15 mouse cellular contexts compared by ENCODE assay signal in the genomic region with DNA sequence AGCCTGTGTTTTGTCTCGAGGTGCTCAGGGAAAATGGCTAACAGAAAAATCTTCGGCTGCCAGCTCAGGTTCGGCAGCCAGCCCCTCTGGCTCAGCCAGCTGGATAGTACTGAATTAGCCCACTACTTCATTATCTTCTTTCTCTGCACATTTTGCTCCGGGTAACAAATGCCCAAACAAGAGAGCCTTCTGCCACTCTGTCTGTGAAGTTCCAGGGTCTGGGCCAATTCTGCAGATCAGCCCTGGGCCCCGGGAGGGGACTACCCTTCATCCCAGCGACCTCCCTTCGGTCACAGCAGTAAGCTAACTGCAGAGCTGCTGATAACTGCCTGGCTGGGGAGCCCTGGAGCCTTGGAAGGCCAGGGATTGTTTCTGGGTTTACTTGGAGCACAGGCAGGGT.
DNase-seq lines count a peak whose midpoint lies in the region; ATAC-seq lines count a peak whose summit lies in the region.
"Had no signal": no experiment of that assay in that cellular context is flagged by ENCODE, and none has a peak within 500 bp of the region (broad histone marks: within the 10 kb centered on the region; RNA-seq: fewer than 3 reads in every experiment).

No protein-coding gene starts in this region.

- no peak overlapping the region for H3K4me3 ChIP-seq in heart, embryonic 11.5 days (ENCODE audit: low read depth, low read length)
- H3K4me3 ChIP-seq in heart, embryonic 10.5 days = no peak overlapping the region
- no peak overlapping the region for H3K4me3 ChIP-seq in embryonic facial prominence, embryonic 10.5 days
- H3K4me3 ChIP-seq: erythroblast, embryonic 14.5 days; intestine, embryonic 15.5 days had no signal

- no peak for ATAC-seq in heart, embryonic 11.5 days (replicated peaks; ENCODE audit: insufficient number of reproducible peaks, low FRiP score, low TSS enrichment)
- ATAC-seq: intestine, embryonic 15.5 days had no signal

- DNase-seq in heart, embryonic 10.5 days (ENCODE audit: low spot score) = no peak
- peak; percentile 55 for DNase-seq in left cerebral cortex, postnatal 4 days
- DNase-seq in left cerebral cortex, postnatal 36 days (ENCODE audit: low spot score in 2 of 2) = no peak
- peak; percentile 9 for DNase-seq in brain, adult 2 months (ENCODE audit: low read depth, low spot score)
- peak; percentile 6 for DNase-seq in layer of hippocampus, adult 9-11 months
- DNase-seq in kidney, postnatal 25 days = no peak
- no peak for DNase-seq in embryonic facial prominence, embryonic 10.5 days (ENCODE audit: low spot score)
- DNase-seq: adrenal gland, adult 2 months; cerebellum, adult 9-10 months; spleen, adult 18-20 months; thymus, postnatal 25 days had no signal

- no peak overlapping the region for H3K27ac ChIP-seq in heart, embryonic 11.5 days (ENCODE audit: low read depth, low read length)
- H3K27ac ChIP-seq in heart, embryonic 10.5 days = no peak overlapping the region
- no peak overlapping the region; the same call in 1 of the 2 replicates for H3K27ac ChIP-seq in embryonic facial prominence, embryonic 10.5 days (replicated peaks)
- H3K27ac ChIP-seq: intestine, embryonic 15.5 days had no signal

- H3K9me3 ChIP-seq in heart, embryonic 11.5 days (replicated peaks; ENCODE audit: control insufficient read depth, low read length) = no peaks in the 10 kb centered on the region
- H3K9me3 ChIP-seq in heart, embryonic 10.5 days = no peaks in the 10 kb centered on the region
- no peaks in the 10 kb centered on the region for H3K9me3 ChIP-seq in embryonic facial prominence, embryonic 10.5 days
- H3K9me3 ChIP-seq: intestine, embryonic 15.5 days had no signal

- H3K36me3 ChIP-seq in heart, embryonic 11.5 days (ENCODE audit: control insufficient read depth, insufficient read depth, low read length) = no peaks in the 10 kb centered on the region
- H3K36me3 ChIP-seq in heart, embryonic 10.5 days = no peaks in the 10 kb centered on the region
- no peaks in the 10 kb centered on the region for H3K36me3 ChIP-seq in embryonic facial prominence, embryonic 10.5 days (replicated peaks)
- H3K36me3 ChIP-seq: G1E; intestine, embryonic 15.5 days had no signal

- H3K4me2 ChIP-seq in heart, embryonic 11.5 days = peak overlapping the region; percentile 6; the same call in 1 of the 2 replicates
- H3K4me2 ChIP-seq: intestine, embryonic 15.5 days had no signal

- 28% methylated on average over 7 of the region's 7 CpGs for WGBS in heart, embryonic 11.5 days (ENCODE audit: insufficient replicate concordance)
- WGBS in heart, embryonic 10.5 days = 29% methylated on average over 7 of the region's 7 CpGs
- 43% methylated on average over 7 of the region's 7 CpGs for WGBS in embryonic facial prominence, embryonic 10.5 days

- no peak overlapping the region for H3K9ac ChIP-seq in heart, embryonic 11.5 days (ENCODE audit: low read depth, low read length)
- H3K9ac ChIP-seq: intestine, embryonic 15.5 days had no signal

- H3K27me3 ChIP-seq in heart, embryonic 11.5 days (ENCODE audit: control insufficient read depth, insufficient read depth, low read length) = no peaks in the 10 kb centered on the region
- H3K27me3 ChIP-seq in heart, embryonic 10.5 days (ENCODE audit: insufficient read depth, poor library complexity, severe bottlenecking) = no peaks in the 10 kb centered on the region
- H3K27me3 ChIP-seq in embryonic facial prominence, embryonic 10.5 days (replicated peaks; ENCODE audit: low read depth, poor library complexity, severe bottlenecking) = no peaks in the 10 kb centered on the region
- H3K27me3 ChIP-seq: intestine, embryonic 15.5 days had no signal

- intact Hi-C loops in left cerebral cortex, postnatal 4 days (cut with DNase I) = no loop called here
- intact Hi-C loops in left cerebral cortex, postnatal 36 days (cut with DNase I) = no loop called here

- H3K4me1 ChIP-seq in heart, embryonic 11.5 days (ENCODE audit: control insufficient read depth, insufficient read depth, low read length) = no peaks in the 10 kb centered on the region
- peaks cover 3% of the 10 kb centered on the region; the same call in 1 of the 2 replicates for H3K4me1 ChIP-seq in heart, embryonic 10.5 days
- peaks cover 5% of the 10 kb centered on the region for H3K4me1 ChIP-seq in embryonic facial prominence, embryonic 10.5 days
- H3K4me1 ChIP-seq: intestine, embryonic 15.5 days had no signal

Comparison
In these comparisons a context has a peak if more than half of its experiments do, and no peak if none do; other contexts are left out.
1. DNase-seq: peak in left cerebral cortex, postnatal 4 days (single experiment), brain, adult 2 months (single experiment) and layer of hippocampus, adult 9-11 months (single experiment); none in heart, embryonic 10.5 days (single experiment), left cerebral cortex, postnatal 36 days (0 of 2), kidney, postnatal 25 days (0 of 2) and embryonic facial prominence, embryonic 10.5 days (single experiment).